Mouse (Mus musculus): ENCODE results near the gene Ctnna3. TPM values are rescaled to one million over a fixed set of nuclear protein-coding genes. Genes with fewer than 3 reads are reported as not detected.

Gene Ctnna3
- polyA plus RNA-seq, 1 experiment from 2014 or later, result 0.41 TPM

DNA sequence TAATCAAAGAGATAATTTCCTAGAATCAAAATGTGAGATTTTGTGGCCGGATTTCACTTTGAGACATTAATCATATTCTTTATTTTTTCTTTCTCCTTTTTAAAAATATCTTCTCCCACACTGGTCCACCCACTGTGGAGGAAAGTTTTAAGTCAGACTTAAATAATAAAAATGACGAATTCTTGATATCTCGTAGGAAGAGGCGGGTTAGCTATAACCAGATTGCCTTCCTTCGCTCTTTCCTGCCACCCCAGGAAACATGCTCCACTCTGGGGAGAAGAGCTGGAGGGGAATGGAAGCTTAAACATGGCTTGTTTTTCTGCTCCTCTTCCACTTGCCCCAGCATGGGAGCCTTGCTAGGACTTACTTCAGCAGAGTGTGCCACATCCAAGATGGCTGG lies 169.5 kb downstream of the Ctnna3 start:
- H3K9ac ChIP-seq (ENCODE audit: low read length), result no peak overlapping the region
- no peaks in the 10 kb centered on the region for H3K9me3 ChIP-seq (replicated peaks; ENCODE audit: control insufficient read depth, low read length)
- H3K36me3 ChIP-seq (ENCODE audit: control insufficient read depth, insufficient read depth, low read length), result no peaks in the 10 kb centered on the region
- H3K4me3 ChIP-seq (ENCODE audit: low read depth, low read length), result no peak overlapping the region
- 92% methylated on average over 5 of the region's 5 CpGs for WGBS
- DNase-seq (ENCODE audit: low spot score) (no peak), ATAC-seq (no peak)
- H3K27me3 ChIP-seq (replicated peaks; ENCODE audit: control insufficient read depth, insufficient read depth, low read length), result no peaks in the 10 kb centered on the region
- no peak overlapping the region for H3K27ac ChIP-seq (ENCODE audit: low read depth, low read length)
- no peak overlapping the region for H3K4me2 ChIP-seq (ENCODE audit: low read length)
- H3K4me1 ChIP-seq (ENCODE audit: control insufficient read depth, insufficient read depth, low read length), result no peaks in the 10 kb centered on the region

DNA sequence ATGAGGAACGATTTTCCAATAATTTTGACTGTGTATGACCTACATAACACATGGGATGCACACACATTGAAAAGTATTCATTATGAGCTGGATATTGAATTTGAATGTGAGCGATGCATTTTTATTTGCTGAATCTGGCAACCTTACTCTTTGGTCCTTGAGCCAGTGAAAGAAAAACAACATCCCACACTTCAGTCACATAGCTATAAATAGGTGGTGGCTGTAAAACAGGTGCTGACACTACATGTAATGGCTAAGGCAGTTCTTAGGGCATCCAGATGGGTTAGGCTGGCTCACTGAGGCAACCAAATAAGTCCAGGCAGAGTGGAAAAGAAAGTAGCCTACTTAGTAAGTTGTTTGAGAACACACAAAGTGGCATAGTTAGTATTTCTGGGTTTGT lies 171.3 kb downstream of the Ctnna3 start:
- ATAC-seq (no peak), DNase-seq (ENCODE audit: low spot score) (no peak)
- Histone ChIP-seq H3K36me3 (ENCODE audit: control insufficient read depth, insufficient read depth, low read length) (no peaks in the 10 kb centered on the region), H3K27ac (ENCODE audit: low read depth, low read length) (no peak overlapping the region), H3K9me3 (replicated peaks; ENCODE audit: control insufficient read depth, low read length) (no peaks in the 10 kb centered on the region), H3K4me1 (ENCODE audit: control insufficient read depth, insufficient read depth, low read length) (no peaks in the 10 kb centered on the region), H3K27me3 (replicated peaks; ENCODE audit: control insufficient read depth, insufficient read depth, low read length) (no peaks in the 10 kb centered on the region), H3K4me2 (ENCODE audit: low read length) (no peak overlapping the region), H3K9ac (ENCODE audit: low read length) (no peak overlapping the region), H3K4me3 (ENCODE audit: low read depth, low read length) (no peak overlapping the region)
- 81% methylated on average over 2 of the region's 2 CpGs for WGBS

DNA sequence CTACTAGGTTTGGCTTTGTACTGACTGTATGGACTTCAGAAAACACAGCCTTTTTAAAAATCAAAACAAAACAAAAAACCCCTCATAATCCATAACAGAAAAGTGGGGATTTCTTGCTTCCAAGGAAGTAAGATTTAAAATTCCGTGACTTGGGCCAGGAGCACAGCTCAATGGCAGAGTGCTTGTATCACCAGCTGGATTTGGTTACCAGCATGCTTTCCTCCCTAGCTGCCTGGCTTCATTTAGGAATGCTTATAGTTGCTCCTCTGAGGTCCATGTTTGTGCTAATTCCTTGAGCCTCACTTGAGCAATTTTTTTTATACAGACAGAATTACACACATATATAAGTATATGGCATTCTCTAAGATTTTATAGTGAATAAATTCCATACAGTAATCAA lies 198.6 kb downstream of the Ctnna3 start:
- H3K36me3 ChIP-seq (ENCODE audit: control insufficient read depth, insufficient read depth, low read length), result no peaks in the 10 kb centered on the region
- no peaks in the 10 kb centered on the region for H3K9me3 ChIP-seq (replicated peaks; ENCODE audit: control insufficient read depth, low read length)
- no peak overlapping the region for H3K4me3 ChIP-seq (ENCODE audit: low read depth, low read length)
- 75% methylated on average over 1 of the region's 1 CpGs for WGBS
- no peak overlapping the region for H3K4me2 ChIP-seq (ENCODE audit: low read length)
- ATAC-seq (no peak), DNase-seq (ENCODE audit: low spot score) (no peak)
- H3K27me3 ChIP-seq (replicated peaks; ENCODE audit: control insufficient read depth, insufficient read depth, low read length), result no peaks in the 10 kb centered on the region
- no peak overlapping the region for H3K27ac ChIP-seq (ENCODE audit: low read depth, low read length)
- no peak overlapping the region for H3K9ac ChIP-seq (ENCODE audit: low read length)
- no peaks in the 10 kb centered on the region for H3K4me1 ChIP-seq (ENCODE audit: control insufficient read depth, insufficient read depth, low read length)

DNA sequence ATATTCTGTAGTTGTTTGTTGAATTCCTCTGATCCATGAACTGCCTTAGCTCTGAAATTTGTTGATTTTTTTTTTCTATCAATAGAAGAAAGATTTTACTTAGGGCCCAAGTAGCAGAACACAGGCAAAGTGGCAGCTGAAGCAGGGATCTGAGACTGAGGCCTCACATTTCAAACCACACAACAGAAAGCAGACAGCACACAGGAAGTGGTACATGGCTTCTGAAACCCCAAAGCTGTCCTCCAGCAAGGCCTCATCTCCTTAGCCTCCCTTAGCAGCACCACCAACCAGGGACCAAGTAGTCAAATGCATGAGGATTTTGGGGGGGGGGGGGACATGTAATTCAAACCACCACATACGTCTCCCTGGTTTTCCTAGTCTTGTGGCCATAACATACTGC lies 204.0 kb downstream of the Ctnna3 start:
- WGBS, result 93% methylated on average over 1 of the region's 1 CpGs
- no peak for ATAC-seq
- Histone ChIP-seq H3K9ac (ENCODE audit: low read length) (no peak overlapping the region), H3K27me3 (replicated peaks; ENCODE audit: control insufficient read depth, insufficient read depth, low read length) (no peaks in the 10 kb centered on the region), H3K36me3 (ENCODE audit: control insufficient read depth, insufficient read depth, low read length) (no peaks in the 10 kb centered on the region), H3K9me3 (replicated peaks; ENCODE audit: control insufficient read depth, low read length) (no peaks in the 10 kb centered on the region), H3K4me1 (ENCODE audit: control insufficient read depth, insufficient read depth, low read length) (no peaks in the 10 kb centered on the region), H3K4me3 (ENCODE audit: low read depth, low read length) (no peak overlapping the region), H3K4me2 (ENCODE audit: low read length) (no peak overlapping the region), H3K27ac (ENCODE audit: low read depth, low read length) (no peak overlapping the region)
- DNase-seq (ENCODE audit: low spot score), result no peak

DNA sequence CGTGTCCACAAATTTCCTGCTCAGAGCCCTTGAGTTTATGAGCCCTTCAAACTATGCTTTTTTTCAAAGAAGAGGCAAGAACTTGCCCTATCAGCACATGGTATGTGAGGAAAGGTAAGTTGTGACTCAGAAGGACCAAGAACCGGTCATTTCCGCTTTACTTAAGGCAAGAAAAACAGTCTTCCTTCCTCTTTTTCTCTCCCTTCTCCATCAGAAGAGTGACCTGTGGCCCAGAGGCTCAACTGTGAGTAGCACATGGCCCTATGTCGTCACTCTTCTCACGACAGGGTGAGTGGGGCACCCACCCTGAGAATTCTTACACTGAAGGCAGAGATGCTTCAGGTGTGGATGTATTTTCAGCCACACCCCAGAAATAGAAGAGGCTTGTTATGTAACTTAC lies 208.1 kb downstream of the Ctnna3 start:
- H3K27me3 ChIP-seq (replicated peaks; ENCODE audit: control insufficient read depth, insufficient read depth, low read length), result no peaks in the 10 kb centered on the region
- WGBS, result 96% methylated on average over 5 of the region's 5 CpGs
- H3K27ac ChIP-seq (ENCODE audit: low read depth, low read length), result no peak overlapping the region
- no peaks in the 10 kb centered on the region for H3K9me3 ChIP-seq (replicated peaks; ENCODE audit: control insufficient read depth, low read length)
- no peaks in the 10 kb centered on the region for H3K4me1 ChIP-seq (ENCODE audit: control insufficient read depth, insufficient read depth, low read length)
- DNase-seq (ENCODE audit: low spot score) (no peak), ATAC-seq (no peak)
- H3K4me2 ChIP-seq (ENCODE audit: low read length), result no peak overlapping the region
- H3K36me3 ChIP-seq (ENCODE audit: control insufficient read depth, insufficient read depth, low read length), result no peaks in the 10 kb centered on the region
- H3K9ac ChIP-seq (ENCODE audit: low read length), result no peak overlapping the region
- H3K4me3 ChIP-seq (ENCODE audit: low read depth, low read length), result no peak overlapping the region

DNA sequence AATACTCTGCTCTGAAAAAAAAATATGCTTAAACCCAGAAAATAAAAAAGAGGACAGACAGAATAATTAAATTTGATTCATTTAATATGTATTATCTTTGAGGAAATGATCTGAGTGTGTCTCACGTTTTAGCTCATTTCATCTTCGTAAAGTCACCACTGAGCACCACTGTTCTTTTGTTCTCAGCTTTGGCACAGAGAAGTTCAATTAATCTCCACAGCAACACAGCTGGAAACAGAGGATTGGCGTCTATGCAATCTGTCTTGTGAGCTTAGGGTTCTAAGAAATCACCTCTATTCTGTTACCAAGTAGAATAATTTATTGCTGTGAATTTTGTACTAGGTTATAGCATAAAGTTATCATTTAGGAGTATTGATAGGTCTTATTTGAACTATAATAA lies 217.4 kb downstream of the Ctnna3 start:
- Histone ChIP-seq H3K4me2 (ENCODE audit: low read length) (no peak overlapping the region), H3K4me3 (ENCODE audit: low read depth, low read length) (no peak overlapping the region), H3K4me1 (ENCODE audit: control insufficient read depth, insufficient read depth, low read length) (no peaks in the 10 kb centered on the region), H3K36me3 (ENCODE audit: control insufficient read depth, insufficient read depth, low read length) (no peaks in the 10 kb centered on the region), H3K27ac (ENCODE audit: low read depth, low read length) (no peak overlapping the region), H3K9ac (ENCODE audit: low read length) (no peak overlapping the region), H3K27me3 (replicated peaks; ENCODE audit: control insufficient read depth, insufficient read depth, low read length) (no peaks in the 10 kb centered on the region), H3K9me3 (replicated peaks; ENCODE audit: control insufficient read depth, low read length) (no peaks in the 10 kb centered on the region)
- peak; percentile 40 for DNase-seq (ENCODE audit: low spot score)
- WGBS, result 7% methylated on average over 3 of the region's 3 CpGs
- ATAC-seq, result no peak

DNA sequence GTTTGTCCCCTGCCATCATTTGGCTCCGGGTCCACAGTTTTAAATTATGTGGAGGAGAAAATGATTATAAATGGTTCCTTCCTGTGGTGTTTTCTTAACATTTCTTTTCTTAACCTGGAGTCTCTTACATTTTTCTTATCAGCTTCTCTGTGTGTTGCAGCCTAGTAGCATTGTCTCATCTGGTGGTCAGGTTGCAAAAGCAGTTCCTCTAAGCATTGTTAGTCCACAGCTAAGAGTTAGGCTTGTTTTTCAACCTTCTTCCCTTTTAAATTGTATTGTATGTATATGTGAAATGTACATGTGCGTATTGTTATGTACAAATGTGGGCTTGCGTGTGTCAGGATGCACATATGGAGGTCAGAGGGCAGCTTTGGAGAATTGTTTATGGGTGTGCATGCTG lies 220.4 kb downstream of the Ctnna3 start:
- no peak overlapping the region for H3K27ac ChIP-seq (ENCODE audit: low read depth, low read length)
- ATAC-seq, result no peak
- no peaks in the 10 kb centered on the region for H3K36me3 ChIP-seq (ENCODE audit: control insufficient read depth, insufficient read depth, low read length)
- no peaks in the 10 kb centered on the region for H3K4me1 ChIP-seq (ENCODE audit: control insufficient read depth, insufficient read depth, low read length)
- H3K9ac ChIP-seq (ENCODE audit: low read length), result no peak overlapping the region
- no peaks in the 10 kb centered on the region for H3K27me3 ChIP-seq (replicated peaks; ENCODE audit: control insufficient read depth, insufficient read depth, low read length)
- no peak overlapping the region for H3K4me3 ChIP-seq (ENCODE audit: low read depth, low read length)
- no peak overlapping the region for H3K4me2 ChIP-seq (ENCODE audit: low read length)
- H3K9me3 ChIP-seq (replicated peaks; ENCODE audit: control insufficient read depth, low read length), result no peaks in the 10 kb centered on the region
- DNase-seq (ENCODE audit: low spot score), result no peak
- 83% methylated on average over 3 of the region's 3 CpGs for WGBS

DNA sequence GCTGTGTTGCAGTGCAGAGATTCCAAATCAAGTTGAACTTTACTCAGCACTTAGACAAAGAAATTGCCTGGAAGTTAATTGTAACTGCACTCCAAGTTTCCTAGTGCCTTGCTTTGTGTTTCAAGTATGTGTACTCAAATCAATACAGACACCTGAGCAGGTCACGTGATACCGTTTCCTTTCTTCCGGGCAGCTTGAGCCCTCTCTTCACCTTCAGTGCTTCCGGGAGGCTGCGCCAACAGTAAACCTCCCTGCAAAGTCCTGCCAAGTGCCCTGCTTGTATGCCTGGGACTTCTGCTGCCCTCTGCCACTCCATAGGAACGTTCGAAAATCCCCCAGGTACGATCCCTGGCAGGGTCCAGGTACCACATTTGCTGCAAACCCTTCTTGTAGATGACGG lies 223.0 kb downstream of the Ctnna3 start:
- no peak overlapping the region for H3K4me3 ChIP-seq (ENCODE audit: low read depth, low read length)
- no peak overlapping the region for H3K4me2 ChIP-seq (ENCODE audit: low read length)
- no peak overlapping the region for H3K27ac ChIP-seq (ENCODE audit: low read depth, low read length)
- H3K9me3 ChIP-seq (replicated peaks; ENCODE audit: control insufficient read depth, low read length), result no peaks in the 10 kb centered on the region
- no peaks in the 10 kb centered on the region for H3K27me3 ChIP-seq (replicated peaks; ENCODE audit: control insufficient read depth, insufficient read depth, low read length)
- H3K36me3 ChIP-seq (ENCODE audit: control insufficient read depth, insufficient read depth, low read length), result no peaks in the 10 kb centered on the region
- no peak for DNase-seq (ENCODE audit: low spot score)
- H3K9ac ChIP-seq (ENCODE audit: low read length), result no peak overlapping the region
- no peaks in the 10 kb centered on the region for H3K4me1 ChIP-seq (ENCODE audit: control insufficient read depth, insufficient read depth, low read length)
- ATAC-seq, result no peak
- 77% methylated on average over 9 of the region's 9 CpGs for WGBS

DNA sequence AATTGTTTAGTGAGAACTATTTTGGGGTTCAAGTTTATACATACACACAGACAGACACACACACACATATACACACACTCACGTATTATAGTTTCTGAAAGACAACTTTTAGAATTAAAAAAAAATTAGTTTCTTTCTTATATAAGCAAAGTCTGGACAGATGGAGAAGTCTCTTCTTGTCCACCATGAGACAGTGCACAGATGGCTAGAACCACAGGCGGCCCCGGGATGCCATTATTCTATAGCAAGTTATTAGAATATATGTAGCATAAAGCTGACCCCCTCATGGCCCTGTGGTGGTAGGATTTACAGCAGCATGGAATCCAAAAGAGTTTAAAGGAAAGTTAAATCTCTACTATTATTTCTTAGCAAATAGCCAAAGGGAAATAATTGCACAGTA lies 223.7 kb downstream of the Ctnna3 start:
- H3K4me2 ChIP-seq (ENCODE audit: low read length), result no peak overlapping the region
- H3K9me3 ChIP-seq (replicated peaks; ENCODE audit: control insufficient read depth, low read length), result no peaks in the 10 kb centered on the region
- H3K4me1 ChIP-seq (ENCODE audit: control insufficient read depth, insufficient read depth, low read length), result no peaks in the 10 kb centered on the region
- H3K27me3 ChIP-seq (replicated peaks; ENCODE audit: control insufficient read depth, insufficient read depth, low read length), result no peaks in the 10 kb centered on the region
- ATAC-seq, result no peak
- H3K27ac ChIP-seq (ENCODE audit: low read depth, low read length), result no peak overlapping the region
- no peak for DNase-seq (ENCODE audit: low spot score)
- no peak overlapping the region for H3K9ac ChIP-seq (ENCODE audit: low read length)
- H3K4me3 ChIP-seq (ENCODE audit: low read depth, low read length), result no peak overlapping the region
- WGBS, result 92% methylated on average over 3 of the region's 3 CpGs
- H3K36me3 ChIP-seq (ENCODE audit: control insufficient read depth, insufficient read depth, low read length), result no peaks in the 10 kb centered on the region

DNA sequence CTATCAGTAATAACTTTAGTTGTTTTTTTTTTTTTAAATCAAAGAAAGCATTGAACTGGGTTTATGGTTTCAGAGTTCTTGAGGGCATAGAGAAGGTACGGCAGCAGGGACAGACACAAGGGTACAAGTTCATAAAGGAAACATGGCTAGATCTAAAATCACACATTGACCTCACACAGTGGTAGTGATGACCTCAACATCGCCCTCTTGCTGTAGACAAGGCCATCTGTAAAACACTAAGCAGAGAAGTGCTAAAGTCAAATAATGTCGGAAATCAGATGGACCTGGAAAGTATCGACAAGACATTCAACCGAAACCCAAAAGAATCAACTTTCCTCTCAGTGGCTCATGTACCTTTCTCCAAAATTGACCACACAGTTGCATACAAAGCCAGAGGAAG lies 224.7 kb downstream of the Ctnna3 start:
- H3K9ac ChIP-seq (ENCODE audit: low read length), result no peak overlapping the region
- H3K4me3 ChIP-seq (ENCODE audit: low read depth, low read length), result no peak overlapping the region
- WGBS, result 95% methylated on average over 5 of the region's 5 CpGs
- H3K36me3 ChIP-seq (ENCODE audit: control insufficient read depth, insufficient read depth, low read length), result no peaks in the 10 kb centered on the region
- no peaks in the 10 kb centered on the region for H3K9me3 ChIP-seq (replicated peaks; ENCODE audit: control insufficient read depth, low read length)
- H3K4me2 ChIP-seq (ENCODE audit: low read length), result no peak overlapping the region
- no peaks in the 10 kb centered on the region for H3K27me3 ChIP-seq (replicated peaks; ENCODE audit: control insufficient read depth, insufficient read depth, low read length)
- ATAC-seq, result no peak
- no peak for DNase-seq (ENCODE audit: low spot score)
- no peak overlapping the region for H3K27ac ChIP-seq (ENCODE audit: low read depth, low read length)
- no peaks in the 10 kb centered on the region for H3K4me1 ChIP-seq (ENCODE audit: control insufficient read depth, insufficient read depth, low read length)

Data from forebrain, embryonic 14.5 days (tissue).